Mouse (Mus musculus) gastrocnemius, postnatal 25 days (tissue): Measurements from ENCODE around the gene Espn. TPM values are rescaled to one million over a fixed set of nuclear protein-coding genes. Genes with fewer than 3 reads are reported as not detected.

ENCODE experiments used
- DNase-seq: peaks from one replicate; pipeline ENCODE4 v3.0.0; 2022
- total RNA-seq, 2 experiments: library from RNA; stranded (reverse); gene quantifications; 1 replicate in 1 of 2; 2 replicates in 1 of 2; pipeline ENCODE4 v1.2.3; 2021

The Espn gene
- total RNA-seq, 2 experiments from 2014 or later, result 0.23 to 0.38 TPM

- no peak for DNase-seq
Observed at GRCm38 (mm10) chr4:152146033-152146827, 5.9 kb downstream of the Espn start.

- no peak for DNase-seq
Observed at GRCm38 (mm10) chr4:152145473-152145872, 6.7 kb downstream of the Espn start.

- DNase-seq, result no peak
Observed at GRCm38 (mm10) chr4:152143632-152144031, 8.5 kb downstream of the Espn start.

GRCm38 (mm10) chr4:152141521-152142135, 10.5 kb downstream of the Espn start:
- DNase-seq, result no peak

- DNase-seq, result no peak
Observed at GRCm38 (mm10) chr4:152140441-152140840, 11.7 kb downstream of the Espn start.

GRCm38 (mm10) chr4:152138497-152139260, 13.5 kb downstream of the Espn start:
- DNase-seq, result peak; percentile 85

GRCm38 (mm10) chr4:152136876-152137250, 15.3 kb downstream of the Espn start:
- no peak for DNase-seq

- DNase-seq, result no peak
Observed at GRCm38 (mm10) chr4:152136112-152136875, 15.9 kb downstream of the Espn start.

- no peak for DNase-seq
Observed at GRCm38 (mm10) chr4:152135363-152135762, 16.8 kb downstream of the Espn start.

- no peak for DNase-seq
Observed at GRCm38 (mm10) chr4:152134507-152134906, 17.7 kb downstream of the Espn start.

GRCm38 (mm10) chr4:152133213-152133612, 19.0 kb downstream of the Espn start:
- no peak for DNase-seq

GRCm38 (mm10) chr4:152132772-152133169, 19.4 kb downstream of the Espn start:
- DNase-seq, result no peak

- no peak for DNase-seq
Observed at GRCm38 (mm10) chr4:152131809-152132771, 20.1 kb downstream of the Espn start.

- DNase-seq, result peak; percentile 63
Observed at GRCm38 (mm10) chr4:152130771-152131653, 21.2 kb downstream of the Espn start.

- DNase-seq, result no peak
Observed at GRCm38 (mm10) chr4:152129395-152129930, 22.7 kb downstream of the Espn start.

- no peak for DNase-seq
Observed at GRCm38 (mm10) chr4:152128784-152129183, 23.4 kb downstream of the Espn start.

GRCm38 (mm10) chr4:152127884-152128283, 24.3 kb downstream of the Espn start:
- no peak for DNase-seq

- no peak for DNase-seq
Observed at GRCm38 (mm10) chr4:152126026-152126920, 25.9 kb downstream of the Espn start.
